Mouse (Mus musculus) midbrain, postnatal 0 days (tissue): ENCODE measurements at regions not wholly inside any gene's neighbourhood (a gene's known extent, or its start where the extent isn't known, plus 50 kb on each side); places are given as distances from the start of the nearest gene placed in this dataset.

Experiments
- ATAC-seq: fragments of 200-750 bp; cut with Nextera tagmentation; 2 replicates; pipeline ENCODE4 v1.8.0; 2017; ENCODE audit warnings: moderate number of reproducible peaks, mild to moderate bottlenecking, moderate TSS enrichment, moderate library complexity; ENCODE audit not compliant: low FRiP score
- DNase-seq: peaks from one replicate; pipeline ENCODE4 v3.0.0-alpha.2; 2015; ENCODE audit warnings: low spot score
- H3K27ac ChIP-seq: fragments of 300-500 bp; sonication (generic); 2 replicates; pipeline ENCODE4 v1.5.1; 2014; ENCODE audit warnings: low read depth, mild to moderate bottlenecking, low read length, mixed read lengths
- H3K27me3 ChIP-seq: fragments of 300-500 bp; sonication (generic); 2 replicates; pipeline ENCODE4 v1.6.1; 2014; ENCODE audit warnings: low read length, control low read depth, mixed read lengths; ENCODE audit not compliant: insufficient read depth
- H3K36me3 ChIP-seq: fragments of 300-500 bp; sonication (generic); 2 replicates; pipeline ENCODE4 v1.6.1; 2014; ENCODE audit warnings: low read length, control low read depth, mixed read lengths; ENCODE audit not compliant: insufficient read depth
- H3K4me1 ChIP-seq: fragments of 300-500 bp; sonication (generic); 2 replicates; pipeline ENCODE4 v1.6.1; 2014; ENCODE audit warnings: mild to moderate bottlenecking, control low read depth, antibody characterized with exemption, low read length, mixed read lengths; ENCODE audit not compliant: insufficient read depth
- H3K4me2 ChIP-seq: fragments of 300-500 bp; sonication (generic); 2 replicates; pipeline ENCODE4 v1.6.1; 2014; ENCODE audit warnings: low read depth, mild to moderate bottlenecking, low read length, mixed read lengths; ENCODE audit not compliant: poor library complexity, severe bottlenecking
- H3K4me3 ChIP-seq: fragments of 300-500 bp; sonication (generic); 2 replicates; pipeline ENCODE4 v1.5.1; 2014; ENCODE audit warnings: low read depth, mild to moderate bottlenecking, low read length, moderate library complexity
- H3K9ac ChIP-seq: fragments of 300-500 bp; sonication (generic); replicated peaks from 2 replicates; pipeline ENCODE4 v1.6.1; 2014; ENCODE audit warnings: mild to moderate bottlenecking, low read length, moderate library complexity, mixed read lengths; ENCODE audit not compliant: poor library complexity, severe bottlenecking
- H3K9me3 ChIP-seq: fragments of 300-500 bp; sonication (generic); 2 replicates; pipeline ENCODE4 v1.6.1; 2016; ENCODE audit warnings: low read length, control low read depth
- CTCF ChIP-seq: IDR thresholded peaks from 2 replicates; pipeline ENCODE4 v1.5.1; 2016; ENCODE audit warnings: antibody characterized with exemption, mild to moderate bottlenecking
- WGBS: fragments of 180-500 bp; shearing (Covaris S2); extraction: QIAGEN DNeasy Blood & Tissue Kit; methylation state at CpG from one replicate; pipeline ENCODE4 v1.1.7; 2014; 5-methylcytosine and 5-hydroxymethylcytosine counted together

DNA sequence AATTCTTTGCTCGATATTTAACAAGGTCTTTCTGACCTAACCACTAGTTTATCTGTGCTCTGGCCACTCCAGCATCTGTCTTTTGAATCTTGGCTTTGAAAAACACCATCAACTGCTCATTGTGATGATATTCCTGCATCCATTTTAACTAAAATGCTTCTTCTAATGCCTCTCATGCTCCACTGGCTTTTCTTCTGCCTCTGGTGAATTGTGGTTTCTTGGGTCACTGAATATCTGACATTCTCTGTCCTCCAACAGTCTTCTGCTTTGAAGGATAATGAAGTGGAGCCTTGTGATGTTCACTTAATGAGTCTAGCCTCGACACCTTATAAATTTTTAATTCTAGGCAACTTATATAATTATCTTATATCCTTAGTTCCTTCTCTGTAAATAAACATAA is 416.5 kb upstream of the Gm11114 start:
- no peaks in the 10 kb centered on the region for H3K9me3 ChIP-seq
- DNase-seq (no peak), ATAC-seq (no peak)
- H3K4me3 ChIP-seq: no peak overlapping the region
- no peak for TF ChIP-seq CTCF
- WGBS: 45% methylated on average over 2 of the region's 2 CpGs
- H3K9ac ChIP-seq: no peak overlapping the region
- H3K27ac ChIP-seq: no peak overlapping the region
- no peaks in the 10 kb centered on the region for H3K4me1 ChIP-seq
- H3K36me3 ChIP-seq: no peaks in the 10 kb centered on the region
- H3K27me3 ChIP-seq: no peaks in the 10 kb centered on the region
- H3K4me2 ChIP-seq: no peak overlapping the region

DNA sequence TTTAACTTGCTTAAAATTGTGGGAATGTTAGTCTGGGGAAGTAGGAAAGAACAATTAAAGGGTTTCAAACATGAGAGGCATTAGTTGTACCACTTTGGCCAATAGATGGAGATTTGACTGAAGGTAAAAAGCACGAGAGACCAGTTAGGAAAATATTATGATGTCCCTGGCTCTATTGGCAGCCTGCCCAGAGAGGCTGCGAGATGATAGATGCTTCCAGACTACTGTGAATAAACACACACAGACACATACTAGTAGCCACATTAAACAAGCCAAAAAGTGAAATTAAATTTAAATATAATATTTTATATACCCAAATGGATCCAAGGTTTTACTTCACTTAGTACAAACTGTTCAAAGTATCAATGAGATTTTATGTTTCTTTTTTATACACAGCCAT is 411.9 kb upstream of the Gm11114 start:
- TF ChIP-seq CTCF: no peak
- no peaks in the 10 kb centered on the region for H3K36me3 ChIP-seq
- WGBS: 37% methylated on average over 2 of the region's 2 CpGs
- no peaks in the 10 kb centered on the region for H3K27me3 ChIP-seq
- no peak overlapping the region for H3K27ac ChIP-seq
- DNase-seq (peak; percentile 24), ATAC-seq (no peak)
- H3K4me1 ChIP-seq: no peaks in the 10 kb centered on the region
- H3K9me3 ChIP-seq: no peaks in the 10 kb centered on the region
- H3K4me3 ChIP-seq: no peak overlapping the region
- H3K4me2 ChIP-seq: no peak overlapping the region
- H3K9ac ChIP-seq: no peak overlapping the region

DNA sequence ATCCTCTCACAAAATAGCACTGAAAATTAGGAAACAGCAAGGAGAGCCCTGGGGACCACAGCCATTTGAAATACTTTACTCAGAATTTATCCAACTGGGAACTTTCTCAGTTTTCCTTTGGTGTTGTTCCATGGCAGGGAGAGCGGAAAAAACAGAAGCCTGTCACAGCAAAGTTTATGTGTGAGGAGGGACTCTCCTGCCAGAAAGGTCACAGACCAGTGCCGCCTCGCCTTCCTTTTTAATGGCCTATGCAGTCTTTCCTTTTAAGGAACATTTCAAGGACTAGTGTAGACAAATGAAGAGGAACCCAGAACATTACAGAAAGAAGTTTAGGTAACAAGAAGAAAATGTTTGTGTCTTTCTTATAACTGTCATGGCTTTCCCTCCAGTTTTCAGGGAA is 406.3 kb upstream of the Gm11114 start:
- 90% methylated on average over 3 of the region's 3 CpGs for WGBS
- H3K27me3 ChIP-seq: no peaks in the 10 kb centered on the region
- H3K36me3 ChIP-seq: no peaks in the 10 kb centered on the region
- H3K9me3 ChIP-seq: no peaks in the 10 kb centered on the region
- no peak overlapping the region for H3K27ac ChIP-seq
- no peaks in the 10 kb centered on the region for H3K4me1 ChIP-seq
- TF ChIP-seq CTCF: no peak
- H3K4me3 ChIP-seq: no peak overlapping the region
- no peak overlapping the region for H3K4me2 ChIP-seq
- no peak for ATAC-seq
- no peak overlapping the region for H3K9ac ChIP-seq
- no peak for DNase-seq

DNA sequence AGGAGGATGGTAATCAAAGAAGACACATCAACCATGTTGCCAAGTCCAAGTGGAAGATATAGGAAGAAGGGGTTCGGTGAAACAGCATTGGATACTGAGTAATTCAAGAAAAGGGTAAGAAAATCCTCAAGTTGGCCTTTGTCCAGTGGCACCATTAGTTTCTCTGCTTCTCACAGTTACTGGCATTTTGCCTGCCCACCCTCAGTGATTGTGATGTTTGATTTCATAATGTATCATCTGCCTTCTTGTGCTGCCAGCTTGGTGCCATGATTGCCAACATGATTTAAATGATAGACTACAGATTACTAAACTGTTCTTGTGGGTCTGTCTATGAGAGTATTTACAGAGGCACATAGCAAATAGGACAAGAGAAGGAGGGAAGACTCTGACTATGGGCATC is 399.3 kb upstream of the Gm11114 start:
- peak; percentile 29 for DNase-seq
- no peak overlapping the region for H3K9ac ChIP-seq
- no peaks in the 10 kb centered on the region for H3K9me3 ChIP-seq
- H3K4me2 ChIP-seq: no peak overlapping the region
- no peak for TF ChIP-seq CTCF
- H3K27ac ChIP-seq: no peak overlapping the region
- H3K36me3 ChIP-seq: no peaks in the 10 kb centered on the region
- WGBS: 90% methylated on average over 1 of the region's 1 CpGs
- H3K27me3 ChIP-seq: no peaks in the 10 kb centered on the region
- H3K4me1 ChIP-seq: no peaks in the 10 kb centered on the region
- ATAC-seq: no peak
- H3K4me3 ChIP-seq: no peak overlapping the region

DNA sequence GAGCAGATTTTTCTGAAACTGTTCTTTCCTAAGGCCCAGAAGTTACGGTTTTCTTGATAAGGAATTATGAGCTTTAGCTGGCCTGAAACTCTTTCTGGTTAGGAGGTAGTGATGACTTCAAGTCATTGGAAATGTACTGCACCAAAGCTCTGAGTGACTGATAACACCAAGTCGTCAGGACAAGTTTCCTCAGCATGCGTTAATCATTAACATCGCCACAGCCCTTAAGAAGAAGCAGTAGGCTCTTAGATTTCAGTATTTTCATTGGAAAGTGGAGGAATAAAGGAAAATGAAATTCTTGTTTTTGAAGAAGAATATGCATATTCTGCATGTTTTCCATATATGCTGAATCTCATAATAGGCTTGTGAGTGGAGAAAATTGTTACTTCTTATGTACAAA is 390.3 kb upstream of the Gm11114 start:
- Histone ChIP-seq H3K9me3 (no peaks in the 10 kb centered on the region), H3K4me3 (no peak overlapping the region)
- no peak for TF ChIP-seq CTCF

DNA sequence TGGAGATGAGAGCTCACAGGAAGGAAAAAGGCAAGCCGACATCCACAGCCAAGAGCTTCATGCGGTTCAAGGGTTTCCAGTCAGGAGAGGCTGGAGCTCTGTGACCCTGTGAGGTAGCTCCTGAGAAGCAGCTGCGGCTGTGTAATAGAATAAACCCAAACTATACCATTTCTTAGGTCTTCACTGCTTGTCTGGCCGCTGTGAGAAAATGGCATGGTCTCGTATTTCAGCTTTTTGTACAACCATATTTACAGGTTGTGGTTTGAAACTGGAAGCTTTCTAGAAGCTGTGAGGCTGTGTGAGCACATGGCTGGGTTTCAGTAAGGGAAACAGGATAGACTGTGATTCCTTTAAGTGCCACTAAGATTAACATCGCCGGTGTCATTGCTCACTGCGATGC is 388.6 kb upstream of the Gm11114 start:
- H3K4me1 ChIP-seq: no peaks in the 10 kb centered on the region
- H3K9me3 ChIP-seq: no peaks in the 10 kb centered on the region
- no peak for ATAC-seq
- no peak for TF ChIP-seq CTCF
- no peak for DNase-seq
- no peaks in the 10 kb centered on the region for H3K27me3 ChIP-seq
- H3K9ac ChIP-seq: no peak overlapping the region
- H3K4me3 ChIP-seq: no peak overlapping the region
- H3K36me3 ChIP-seq: no peaks in the 10 kb centered on the region
- no peak overlapping the region for H3K27ac ChIP-seq
- no peak overlapping the region for H3K4me2 ChIP-seq
- WGBS: 89% methylated on average over 8 of the region's 8 CpGs

More for the DNA sequence above, 390.3 kb upstream of the Gm11114 start:
- no peak overlapping the region for H3K9ac ChIP-seq
- H3K27me3 ChIP-seq: no peaks in the 10 kb centered on the region
- H3K27ac ChIP-seq: no peak overlapping the region
- no peak overlapping the region for H3K4me2 ChIP-seq
- 90% methylated on average over 4 of the region's 4 CpGs for WGBS
- ATAC-seq (no peak), DNase-seq (no peak)
- H3K4me1 ChIP-seq: no peaks in the 10 kb centered on the region
- H3K36me3 ChIP-seq: no peaks in the 10 kb centered on the region
